Mouse (Mus musculus): Measurements from ENCODE around the gene Olfr433.
"Not testable (repeated sequence)": the region's sequence is repeated elsewhere in the genome, so short reads cannot be mapped to it uniquely, and the experiment has no call there.

DNA sequence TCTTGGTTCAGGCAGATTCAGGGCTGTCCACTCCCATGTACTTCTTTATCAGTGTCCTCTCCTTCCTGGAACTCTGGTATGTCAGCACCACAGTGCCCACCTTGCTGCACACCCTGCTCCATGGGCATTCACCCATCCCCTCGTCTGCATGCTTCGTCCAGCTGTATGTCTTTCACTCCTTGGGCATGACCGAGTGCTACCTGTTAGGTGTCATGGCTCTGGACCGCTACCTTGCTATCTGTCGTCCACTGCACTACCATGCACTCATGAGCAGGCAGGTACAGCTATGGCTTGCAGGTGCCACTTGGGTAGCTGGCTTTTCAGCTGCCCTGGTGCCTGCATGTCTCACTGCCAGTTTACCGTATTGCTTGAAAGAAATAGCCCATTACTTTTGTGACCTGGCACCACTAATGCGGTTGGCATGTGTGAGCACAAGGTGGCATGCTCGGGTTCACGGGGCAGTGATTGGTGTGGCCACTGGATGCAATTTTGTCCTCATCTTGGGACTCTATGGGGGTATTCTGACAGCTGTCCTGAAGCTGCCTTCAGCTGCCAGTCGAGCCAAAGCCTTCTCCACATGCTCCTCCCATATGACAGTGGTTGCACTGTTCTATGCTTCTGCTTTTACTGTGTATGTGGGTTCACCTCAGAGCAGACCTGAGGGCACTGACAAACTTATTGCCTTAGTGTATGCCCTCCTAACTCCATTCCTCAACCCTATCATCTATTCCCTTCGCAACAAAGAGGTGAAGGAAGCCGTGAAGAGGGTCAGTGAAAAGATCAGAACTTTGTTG lies 1.8 kb downstream of the Olfr433 start:
- not testable (repeated sequence) for TF ChIP-seq CTCF (IDR thresholded peaks at IDR 0.05; ENCODE audit: control insufficient read depth, insufficient read depth, insufficient replicate concordance, low read depth, low read length); POLR2A (IDR thresholded peaks at IDR 0.05; ENCODE audit: control insufficient read depth, low read depth, low read length)
